Mouse (Mus musculus): Measurements from ENCODE around the gene Zbtb9.
A peak's percentile ranks its signal among the peaks of the same experiment; 100 is the strongest.

Gene Zbtb9

DNA sequence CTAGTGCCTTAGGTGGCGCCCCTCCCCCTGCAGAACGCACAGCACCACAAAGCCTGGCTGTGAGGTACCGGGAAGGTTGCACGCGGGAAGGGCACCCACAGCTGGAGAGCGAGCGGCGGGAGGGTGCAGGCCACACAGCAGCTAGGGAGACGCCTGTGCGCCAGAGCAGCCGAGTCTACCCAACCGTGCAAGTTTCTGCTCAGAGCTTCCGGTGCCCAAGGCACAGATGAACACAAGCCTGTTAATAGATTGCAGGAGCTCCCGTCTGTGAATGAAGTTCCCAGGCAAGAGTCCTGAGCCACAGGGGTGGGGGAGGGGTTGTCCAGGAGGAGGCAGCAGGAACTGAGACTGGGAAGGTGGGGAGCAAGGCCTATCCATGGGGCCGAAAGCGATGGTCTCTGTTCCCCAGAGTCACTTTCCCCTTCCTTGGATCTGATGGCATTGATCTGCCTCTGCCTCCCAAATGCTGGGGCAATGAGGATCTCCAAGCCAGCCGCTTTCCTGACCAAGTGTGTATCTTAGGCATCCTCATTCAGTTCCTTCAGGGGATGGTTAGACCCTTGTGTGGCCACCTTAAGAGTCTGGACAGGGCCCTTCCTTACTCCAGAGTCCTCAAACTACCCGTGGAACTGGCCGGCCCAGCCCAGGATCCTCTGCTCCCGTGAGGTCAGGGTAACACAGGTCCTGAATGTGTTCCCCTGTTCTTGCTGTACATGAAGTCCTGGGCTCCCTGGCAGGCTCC is 67.5 kb downstream of the Zbtb9 start:
- no peak for DNase-seq (ENCODE audit: low read depth, low spot score)

DNA sequence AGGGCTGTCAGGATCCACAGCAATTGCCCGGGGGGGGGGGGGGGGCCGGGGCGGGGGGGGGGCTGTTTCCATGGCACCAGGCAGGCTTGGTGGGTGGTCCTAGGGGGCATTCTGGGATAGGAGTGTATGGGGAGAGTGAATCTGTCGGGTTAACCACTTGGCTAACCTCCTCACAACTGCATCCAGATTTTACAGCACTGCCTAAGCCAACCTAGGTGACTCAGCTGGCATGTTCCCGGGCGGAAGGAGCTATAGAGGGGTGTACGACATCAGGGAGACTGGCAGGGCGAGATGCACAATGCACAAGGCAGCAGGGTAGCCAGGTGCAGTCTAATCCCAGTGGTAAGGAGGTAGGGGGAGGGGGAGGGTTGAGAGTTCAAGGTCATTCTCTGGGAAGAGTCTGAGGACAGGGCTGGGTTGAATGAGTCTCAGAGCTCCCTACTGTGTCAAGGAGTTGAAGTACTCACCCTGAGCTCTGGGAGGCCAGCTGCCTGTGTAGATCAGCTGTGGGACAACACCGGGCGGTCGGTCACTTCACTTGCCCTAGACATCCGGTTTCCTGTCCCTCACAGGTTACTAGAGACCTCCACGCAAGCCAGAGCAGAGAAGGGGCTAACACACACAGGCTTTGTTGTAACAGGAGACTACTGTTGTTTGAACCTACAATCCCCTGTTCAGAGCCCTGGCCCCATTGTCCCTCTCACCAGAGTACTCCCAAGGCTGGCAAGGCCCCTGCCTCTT is 68.2 kb downstream of the Zbtb9 start:
- DNase-seq (ENCODE audit: low read depth, low spot score), result no peak

DNA sequence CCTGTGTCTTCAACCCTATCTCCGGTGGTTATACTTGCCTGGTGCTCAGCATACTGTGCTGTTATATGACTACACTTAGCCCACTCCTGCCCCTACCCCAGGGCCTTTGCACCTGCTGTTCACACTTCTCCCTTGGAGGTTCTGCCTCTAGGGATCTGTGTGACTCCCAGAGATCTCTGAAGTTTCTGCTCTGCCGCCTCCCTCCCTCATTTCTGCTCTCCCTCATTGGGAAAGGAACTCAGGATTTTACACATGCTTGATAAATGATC is 68.8 kb downstream of the Zbtb9 start:
- DNase-seq (ENCODE audit: low read depth, low spot score), result no peak

DNA sequence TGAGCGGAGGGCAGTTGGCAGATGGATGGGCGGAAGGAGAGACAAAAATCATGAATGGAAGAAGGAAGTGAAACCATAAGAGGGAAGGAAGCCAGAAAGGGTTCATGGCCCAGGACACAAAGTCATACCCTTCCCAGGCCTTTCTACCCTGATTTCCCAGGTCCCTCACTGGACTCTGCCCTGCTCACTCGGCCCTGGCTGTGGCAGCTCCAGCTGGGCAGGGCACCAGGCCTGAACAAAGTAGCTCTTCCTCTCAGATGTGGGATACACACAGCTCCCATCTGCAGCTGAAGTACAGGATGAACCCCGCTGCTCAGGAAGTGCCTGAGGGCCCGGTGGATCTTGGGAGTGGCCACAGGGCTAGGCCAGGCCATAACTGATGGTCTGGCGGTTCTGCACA is 69.9 kb downstream of the Zbtb9 start:
- DNase-seq (ENCODE audit: low read depth, low spot score), result no peak

DNA sequence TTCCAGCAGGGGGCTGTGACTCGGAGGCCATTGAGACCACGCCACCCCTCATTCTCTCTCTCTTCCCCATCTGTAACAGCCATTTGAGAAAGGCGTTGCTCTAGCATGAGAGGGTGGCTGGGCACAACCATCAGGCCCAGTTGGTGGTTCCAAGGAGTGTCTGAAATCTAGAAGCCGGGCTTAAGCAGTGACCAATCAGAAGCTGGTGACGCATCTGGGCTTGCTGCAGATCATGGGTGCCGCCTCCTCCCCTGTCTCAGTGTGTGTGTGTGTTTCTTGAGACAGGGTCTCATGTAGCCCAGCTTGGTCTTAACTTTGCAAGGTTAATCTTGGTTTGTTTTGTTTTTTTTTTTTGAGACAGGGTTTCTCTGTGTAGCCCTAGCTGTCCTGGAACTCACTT is 72.2 kb downstream of the Zbtb9 start:
- DNase-seq (ENCODE audit: low read depth, low spot score), result no peak

DNA sequence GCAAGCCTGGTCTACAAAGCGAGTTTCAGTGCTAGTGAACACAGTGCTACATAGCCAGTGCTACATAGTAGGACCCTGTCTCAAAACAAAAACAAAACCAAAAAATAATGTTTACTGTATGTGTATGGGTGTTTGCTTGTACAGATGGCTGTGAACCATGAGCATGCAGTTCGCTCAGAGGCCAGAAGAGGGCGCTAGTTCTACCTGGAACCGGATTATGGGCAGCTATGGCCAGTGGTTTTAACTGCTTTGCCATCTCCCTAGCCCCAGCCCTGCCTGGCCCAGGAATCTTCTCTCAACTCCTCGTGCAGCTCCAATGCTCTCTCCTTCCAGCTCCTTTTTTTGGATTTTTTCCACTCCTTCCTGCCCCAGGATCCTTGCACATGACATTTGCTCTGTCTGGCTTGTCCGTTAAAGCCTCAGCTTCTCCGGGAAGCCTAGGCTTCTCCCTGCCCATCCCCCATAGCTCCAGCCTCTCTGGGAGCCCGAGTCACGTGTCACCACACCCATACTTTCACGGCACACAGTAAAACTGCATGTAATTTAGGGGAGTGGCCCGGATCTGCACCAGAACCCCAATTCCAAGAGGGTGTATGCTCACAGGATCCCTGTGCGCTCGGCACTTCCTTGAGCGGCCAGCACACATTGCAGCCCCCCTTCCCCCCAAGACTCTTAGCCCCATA is 74.9 kb downstream of the Zbtb9 start:
- no peak for DNase-seq (ENCODE audit: low read depth, low spot score)

DNA sequence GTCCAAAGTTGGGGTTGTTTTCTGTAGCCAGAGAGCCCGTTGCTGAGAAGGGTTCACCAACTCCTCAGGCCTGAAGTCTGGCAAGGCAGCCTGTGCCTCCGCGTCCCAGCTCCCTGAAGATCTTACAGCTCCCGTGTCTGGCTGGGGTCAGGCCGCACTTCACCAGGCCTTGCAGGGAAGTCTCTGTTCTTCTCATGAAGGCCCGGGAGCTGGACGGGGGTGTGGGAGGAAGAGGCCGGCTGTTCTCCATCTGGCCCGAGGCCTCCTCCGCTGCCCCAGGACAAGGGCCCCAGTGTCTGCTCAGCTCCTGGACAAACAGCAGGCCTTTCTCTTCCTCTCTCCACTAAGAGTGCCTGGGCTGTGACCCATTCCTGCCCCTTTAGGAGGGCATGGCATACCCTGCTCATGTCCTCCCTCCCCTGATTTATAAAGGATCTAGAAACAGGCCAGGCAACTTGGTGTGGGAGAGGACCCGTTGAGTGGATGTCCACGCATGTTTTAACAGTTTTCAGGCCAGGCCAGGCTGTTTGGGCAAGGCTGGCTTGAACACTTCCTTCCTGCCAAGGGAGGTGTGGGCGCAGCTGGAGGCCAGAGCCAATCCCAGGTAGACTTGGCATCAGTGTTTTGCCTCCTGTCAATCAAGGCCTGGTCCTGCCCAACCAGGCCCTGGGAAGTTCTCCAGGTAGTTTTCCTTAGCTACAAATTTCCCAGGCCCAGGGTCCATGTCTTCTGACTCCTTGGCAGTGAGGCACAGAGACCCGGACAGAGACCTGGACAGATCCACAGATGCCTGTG is 75.7 kb downstream of the Zbtb9 start:
- DNase-seq (ENCODE audit: low read depth, low spot score), result no peak

DNA sequence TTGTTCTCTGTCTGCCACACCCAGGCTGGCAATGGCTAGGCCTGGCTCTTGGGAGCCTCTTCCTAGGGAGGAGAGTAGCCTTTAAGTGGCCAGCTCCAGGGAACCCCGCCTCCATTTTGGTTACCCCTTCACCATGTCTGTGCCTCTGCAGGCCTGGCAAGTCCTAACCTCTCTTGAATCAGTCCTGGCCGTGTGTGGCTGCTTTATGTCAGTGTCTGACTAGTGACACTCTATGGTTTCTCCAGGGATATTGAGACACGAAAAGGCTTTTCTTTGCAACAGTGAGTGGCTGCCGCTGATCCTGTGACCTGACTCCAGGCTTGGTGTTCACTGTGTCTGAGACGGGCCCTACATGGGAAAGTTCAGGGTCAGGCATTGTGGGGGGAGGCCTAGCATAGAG is 77.9 kb downstream of the Zbtb9 start:
- no peak for DNase-seq (ENCODE audit: low read depth, low spot score)

DNA sequence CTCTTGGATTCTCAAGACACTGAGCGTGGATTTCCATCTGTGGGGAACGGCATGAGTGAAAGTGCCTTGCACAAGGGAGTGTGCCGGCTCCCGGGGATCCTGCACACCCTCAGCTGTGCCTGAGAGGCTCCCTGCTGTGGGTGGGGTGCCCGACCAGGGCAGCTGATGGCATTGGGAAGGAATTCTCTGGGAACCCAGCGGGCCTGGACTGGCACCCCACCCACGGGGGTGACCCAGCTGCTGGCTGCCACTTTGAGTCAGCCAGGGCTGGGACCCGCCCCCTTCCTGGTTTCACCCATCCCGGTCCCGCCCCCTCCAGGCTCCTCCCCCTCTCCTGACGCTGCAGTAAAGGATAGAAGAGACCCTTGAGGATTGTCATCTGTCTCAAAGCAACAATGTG is 78.5 kb downstream of the Zbtb9 start:
- no peak for DNase-seq (ENCODE audit: low read depth, low spot score)

DNA sequence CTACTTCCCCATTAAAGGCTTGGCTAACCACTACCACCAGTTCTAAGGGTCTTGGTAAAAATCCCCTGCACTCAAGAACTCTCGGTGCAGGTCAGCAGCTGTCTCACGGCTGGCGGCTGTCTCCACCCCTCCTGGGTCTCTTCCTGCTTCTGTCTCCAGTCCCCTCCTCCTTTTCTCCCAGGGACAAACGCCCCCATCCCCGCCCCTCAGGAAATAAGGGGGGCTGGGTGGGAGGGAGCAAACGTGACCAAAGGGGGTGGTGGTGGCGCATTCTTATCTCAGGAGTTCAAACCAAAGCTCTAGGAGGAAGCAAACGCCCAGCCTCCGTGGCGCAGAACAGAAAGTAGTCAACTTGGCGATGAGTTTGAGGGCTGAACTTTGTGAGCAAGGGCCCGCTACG is 83.2 kb downstream of the Zbtb9 start:
- no peak for DNase-seq (ENCODE audit: low read depth, low spot score)

DNA sequence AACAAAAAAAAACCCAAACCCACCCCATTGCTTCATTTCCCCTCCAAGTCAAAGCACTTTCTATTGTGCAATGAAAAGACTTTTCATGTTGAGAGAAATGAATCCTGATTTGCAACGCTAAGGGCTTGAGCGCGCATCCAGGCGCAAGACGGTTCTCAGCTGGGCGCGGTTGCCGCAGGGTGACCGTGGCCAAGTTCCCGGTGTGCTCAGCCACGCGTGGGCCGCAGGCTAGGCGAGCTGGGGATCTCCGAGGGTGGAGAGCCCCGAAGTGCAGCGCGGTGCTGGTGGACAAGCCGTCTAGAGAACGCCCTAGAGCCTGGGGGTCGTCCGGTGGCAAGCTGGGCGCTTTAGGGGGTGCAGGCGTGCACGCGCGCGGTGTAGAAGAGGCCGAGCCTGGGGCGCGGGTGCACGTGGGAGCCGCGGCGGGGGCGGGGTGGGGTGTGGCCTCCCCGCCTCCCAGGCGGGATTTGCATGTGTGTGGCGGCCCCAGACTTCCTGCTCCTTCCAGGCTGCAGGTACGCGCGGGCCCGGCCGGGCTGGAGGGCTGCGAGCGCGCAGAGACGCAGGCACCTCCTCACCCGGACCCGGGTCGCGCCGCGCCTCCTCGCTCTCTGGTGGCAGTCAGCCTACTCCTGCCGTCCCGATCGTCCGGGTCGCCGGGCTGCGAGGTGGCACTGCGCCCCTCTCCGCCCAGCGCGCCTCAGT is 84.0 kb downstream of the Zbtb9 start, which contains the start of gene Itpr3:
Gene Itpr3, plus strand, starts transcription at position 493 of the 705 bp plus-strand sequence.
- peak; percentile 47 for DNase-seq (ENCODE audit: low read depth, low spot score)

DNA sequence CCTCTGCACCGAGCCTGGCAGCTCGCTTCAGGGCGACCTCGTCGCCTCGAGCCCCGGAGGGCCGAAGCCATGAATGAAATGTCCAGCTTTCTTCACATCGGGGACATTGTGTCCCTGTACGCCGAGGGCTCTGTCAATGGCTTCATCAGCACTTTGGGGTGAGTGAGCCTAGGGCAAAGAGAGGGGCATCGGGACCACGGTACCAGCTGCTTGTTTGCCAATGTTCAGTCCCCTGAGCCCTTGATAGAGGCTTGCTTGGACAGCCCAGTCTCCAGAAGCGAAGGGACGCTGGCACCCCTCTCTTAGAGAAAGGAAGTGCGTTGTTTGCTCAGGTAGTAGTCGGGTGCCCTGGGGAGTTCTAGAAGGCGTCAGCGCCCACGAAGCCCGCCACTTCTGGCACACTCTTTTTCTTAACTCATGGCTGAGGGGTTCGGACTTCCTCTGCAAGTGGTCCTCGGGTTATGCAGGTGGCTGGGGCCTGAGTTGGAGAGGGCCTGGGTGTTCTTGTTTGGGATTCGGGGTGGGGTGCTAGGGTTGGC is 84.6 kb downstream of the Zbtb9 start:
- DNase-seq (ENCODE audit: low read depth, low spot score), result no peak

Data from embryo, embryonic 11.5 days (tissue).